ENCODE assay signal across 8 mouse cellular contexts in the genomic region with DNA sequence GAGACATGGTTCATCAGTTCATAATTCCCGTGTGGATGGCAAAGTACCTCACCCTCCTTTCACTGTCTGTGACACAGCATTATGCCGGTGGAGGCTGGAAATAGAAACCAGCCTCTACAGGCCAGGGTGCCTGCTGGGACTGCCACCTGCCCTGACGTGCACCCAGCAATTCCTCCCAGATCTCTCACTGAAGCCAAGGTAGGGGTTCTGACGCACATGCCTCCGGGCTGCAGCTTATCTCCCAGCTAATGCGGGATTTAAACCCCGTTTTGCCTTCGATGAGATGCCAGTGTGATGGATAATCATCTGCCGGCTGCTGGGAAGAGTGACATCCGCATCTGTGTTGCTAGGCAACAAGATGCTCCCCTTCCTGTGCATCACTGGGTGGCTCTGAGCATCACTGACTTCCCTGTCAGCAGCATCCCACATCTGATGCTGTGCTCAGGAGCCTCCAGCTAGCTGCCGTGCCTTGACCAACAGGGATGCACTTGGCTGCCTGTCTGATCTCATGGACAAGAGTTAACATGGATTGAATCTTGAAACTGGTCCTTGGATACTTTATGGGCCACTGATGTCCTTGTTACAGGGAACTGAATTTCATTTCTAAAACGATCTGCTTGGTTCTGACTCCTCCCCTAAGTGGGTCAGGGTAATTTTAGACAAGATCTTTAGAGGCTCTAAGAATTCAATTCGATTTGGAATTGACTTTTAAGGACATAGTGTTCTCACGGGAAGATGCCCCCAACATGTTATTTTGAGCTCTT.
DNase-seq lines count a peak whose midpoint lies in the region; ATAC-seq and TF ChIP-seq lines count a peak whose summit lies in the region.

No protein-coding gene starts in this region.

- H3K27me3 ChIP-seq in hindbrain, postnatal 0 days (ENCODE audit: insufficient read depth, low read length) = no peaks in the 10 kb centered on the region
- no peaks in the 10 kb centered on the region for H3K27me3 ChIP-seq in midbrain, embryonic 12.5 days

- peak overlapping the region; percentile 33; the same call in 1 of the 2 replicates for H3K4me2 ChIP-seq in hindbrain, postnatal 0 days (ENCODE audit: low read depth, low read length)
- peak overlapping the region; percentile 38; the same call in 1 of the 2 replicates for H3K4me2 ChIP-seq in midbrain, embryonic 12.5 days (replicated peaks)

- 24% methylated on average over 14 of the region's 14 CpGs for WGBS in hindbrain, postnatal 0 days
- WGBS in midbrain, embryonic 12.5 days = 33% methylated on average over 14 of the region's 14 CpGs

- DNase-seq in R1 (ENCODE audit: low read depth, low spot score) = peak; percentile 41
- peak; percentile 85 for DNase-seq in cerebellum, adult 9-11 months
- DNase-seq in hindbrain, postnatal 0 days (ENCODE audit: low spot score) = peak; percentile 78
- DNase-seq in kidney, postnatal 25 days = no peak
- no peak for DNase-seq in embryo, embryonic 11 days
- DNase-seq in yolk sac, embryonic 10.5 days (ENCODE audit: low spot score) = no peak
- DNase-seq in thymus, postnatal 0 days (ENCODE audit: low spot score) = no peak

- peak; percentile 84 for ATAC-seq in hindbrain, postnatal 0 days
- ATAC-seq in midbrain, embryonic 12.5 days (ENCODE audit: low FRiP score, low read depth) = peak; percentile 88

- no peaks in the 10 kb centered on the region for H3K36me3 ChIP-seq in hindbrain, postnatal 0 days (ENCODE audit: insufficient read depth, low read length)
- H3K36me3 ChIP-seq in midbrain, embryonic 12.5 days = no peaks in the 10 kb centered on the region

- no peaks in the 10 kb centered on the region for H3K9me3 ChIP-seq in hindbrain, postnatal 0 days (ENCODE audit: low read length)
- no peaks in the 10 kb centered on the region for H3K9me3 ChIP-seq in midbrain, embryonic 12.5 days

- peak overlapping the region; percentile 73 for H3K27ac ChIP-seq in hindbrain, postnatal 0 days
- peak overlapping the region; percentile 65 for H3K27ac ChIP-seq in midbrain, embryonic 12.5 days (replicated peaks)

- H3K4me3 ChIP-seq in hindbrain, postnatal 0 days (ENCODE audit: low read length) = no peak overlapping the region
- H3K4me3 ChIP-seq in midbrain, embryonic 12.5 days = peak overlapping the region; percentile 21; the same call in 1 of the 2 replicates

- 0 out of 2 replicates have a peak overlapping the region, but pooled peaks have one; percentile 10 for H3K9ac ChIP-seq in hindbrain, postnatal 0 days (replicated peaks; ENCODE audit: low read length)
- 0 out of 2 replicates have a peak overlapping the region, but pooled peaks have one; percentile 31 for H3K9ac ChIP-seq in midbrain, embryonic 12.5 days (replicated peaks)

- H3K4me1 ChIP-seq in hindbrain, postnatal 0 days (ENCODE audit: insufficient read depth, low read length) = peaks cover 6% of the 10 kb centered on the region; the same call in 1 of the 2 replicates
- H3K4me1 ChIP-seq in midbrain, embryonic 12.5 days = peaks cover 9% of the 10 kb centered on the region; the same call in 1 of the 2 replicates

- TF ChIP-seq CTCF in hindbrain, postnatal 0 days (IDR thresholded peaks at IDR 0.05; ENCODE audit: low read depth) = no peak

Comparison
In these comparisons a context has a peak if more than half of its experiments do, and no peak if none do; other contexts are left out.
1. DNase-seq: peak in R1 (single experiment), cerebellum, adult 9-11 months (single experiment) and hindbrain, postnatal 0 days (single experiment); none in kidney, postnatal 25 days (0 of 2), embryo, embryonic 11 days (single experiment), yolk sac, embryonic 10.5 days (single experiment) and thymus, postnatal 0 days (single experiment).